Mouse (Mus musculus): ENCODE data around the gene Dnmt3a.

DNA sequence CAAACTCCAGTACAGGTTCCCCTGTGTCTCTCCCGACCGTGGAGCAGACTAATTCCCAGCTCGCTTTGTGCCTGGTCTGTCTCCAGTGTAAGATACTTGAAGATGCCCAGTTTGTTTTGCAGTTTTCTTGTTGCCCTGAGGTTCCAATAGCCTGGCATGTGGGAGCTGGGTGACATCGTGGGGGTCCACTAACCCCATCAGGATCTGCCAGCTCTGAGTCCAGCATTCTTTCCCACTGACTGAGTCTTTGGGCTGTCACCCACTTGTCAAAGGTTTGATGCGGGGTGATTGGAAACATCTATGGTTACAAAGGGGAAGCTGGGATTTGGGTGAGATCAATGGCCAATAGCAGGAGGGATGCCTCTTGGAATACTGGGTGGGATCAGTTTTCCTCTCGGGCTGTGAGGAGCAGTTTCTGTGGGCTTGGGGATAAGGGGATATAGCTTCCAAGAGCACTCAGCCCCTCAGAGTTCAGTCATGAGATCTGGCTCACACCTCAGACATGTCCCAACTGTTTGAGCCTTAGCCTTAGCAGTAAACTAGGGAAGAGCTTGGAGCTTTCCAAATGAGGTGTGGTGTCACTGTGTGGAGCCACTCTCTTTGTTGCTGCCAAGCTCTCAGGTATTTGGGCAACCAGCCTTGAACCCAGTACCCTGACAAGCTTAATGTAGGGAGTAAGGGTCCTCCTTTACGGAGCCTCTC lies 27.4 kb downstream of the Dnmt3a start:
- TF ChIP-seq CTCF (IDR thresholded peaks at IDR 0.05; ENCODE audit: insufficient read depth, low read length) (no peak), POLR2A (IDR thresholded peaks at IDR 0.05; ENCODE audit: borderline replicate concordance, extremely low read depth, low read depth, low read length) (no peak)

Data from lung, adult 2 months (tissue).